Mouse (Mus musculus) cerebellum, adult 2 months (tissue): ENCODE measurements around the gene Il22ra2.

Source experiments
- CTCF ChIP-seq: fragments of 200-500 bp; IDR thresholded peaks from 2 replicates; pipeline ENCODE4 v1.5.1; 2011; ENCODE audit warnings: low read depth, mild to moderate bottlenecking, control low read depth, low read length, moderate library complexity, borderline replicate concordance; ENCODE audit not compliant: insufficient read depth
- POLR2A ChIP-seq: fragments of 200-500 bp; IDR thresholded peaks from 2 replicates; pipeline ENCODE4 v1.6.1; 2011; ENCODE audit warnings: low read length, control low read depth, borderline replicate concordance; ENCODE audit not compliant: insufficient read depth

GRCm38 (mm10) chr10:19578409-19578986 is 43.3 kb upstream of the Il22ra2 start:
- TF ChIP-seq POLR2A (no peak), CTCF (no peak)
